Mouse (Mus musculus) neural tube, embryonic 14.5 days (tissue): ENCODE data around the gene Prim2. TPM values are rescaled to one million over a fixed set of nuclear protein-coding genes. Genes with fewer than 3 reads are reported as not detected.
"Not testable (repeated sequence)": the region's sequence is repeated elsewhere in the genome, so short reads cannot be mapped to it uniquely, and the experiment has no call there.

ENCODE experiments used
- ATAC-seq: fragments of 200-750 bp; cut with Nextera tagmentation; 2 replicates; pipeline ENCODE4 v1.8.0; 2017; ENCODE audit warnings: low read depth, mild to moderate bottlenecking, moderate TSS enrichment, moderate library complexity
- H3K27ac ChIP-seq: fragments of 300-500 bp; sonication (generic); 2 replicates; pipeline ENCODE4 v1.5.1; 2014; ENCODE audit warnings: low read depth, mild to moderate bottlenecking, control low read depth, low read length, moderate library complexity, mixed read lengths
- H3K27me3 ChIP-seq: fragments of 300-500 bp; sonication (generic); 2 replicates; pipeline ENCODE4 v1.6.1; 2014; ENCODE audit warnings: low read length; ENCODE audit not compliant: control insufficient read depth, insufficient read depth
- H3K36me3 ChIP-seq: fragments of 300-500 bp; sonication (generic); 2 replicates; pipeline ENCODE4 v1.6.1; 2014; ENCODE audit warnings: low read length, mixed read lengths; ENCODE audit not compliant: control insufficient read depth, insufficient read depth
- H3K4me1 ChIP-seq: fragments of 300-500 bp; sonication (generic); 2 replicates; pipeline ENCODE4 v1.6.1; 2014; ENCODE audit warnings: low read length; ENCODE audit not compliant: control insufficient read depth, insufficient read depth
- H3K4me2 ChIP-seq: fragments of 300-500 bp; sonication (generic); 2 replicates; pipeline ENCODE4 v1.6.1; 2014; ENCODE audit warnings: mild to moderate bottlenecking, low read depth, low read length, control low read depth
- H3K4me3 ChIP-seq: fragments of 300-500 bp; sonication (generic); 2 replicates; pipeline ENCODE4 v1.5.1; 2014; ENCODE audit warnings: low read depth, low read length, control low read depth, mixed read lengths
- H3K9ac ChIP-seq: fragments of 300-500 bp; sonication (generic); replicated peaks from 2 replicates; pipeline ENCODE4 v1.6.1; 2014; ENCODE audit warnings: low read depth, mild to moderate bottlenecking, control low read depth, low read length, mixed read lengths
- H3K9me3 ChIP-seq: fragments of 300-500 bp; sonication (generic); 2 replicates; pipeline ENCODE4 v1.6.1; 2016; ENCODE audit warnings: low read length; ENCODE audit not compliant: control insufficient read depth
- WGBS: fragments of 180-500 bp; shearing (Covaris S2); extraction: QIAGEN DNeasy Blood & Tissue Kit; methylation state at CpG from one replicate; pipeline ENCODE4 v1.1.7; 2014; 5-methylcytosine and 5-hydroxymethylcytosine counted together
- polyA plus RNA-seq: library from polyadenylated mRNA; unstranded; fragments of >200 nt; fragmentation: Nextera tagmentation; extraction: Ambion mirVana; gene quantifications from 2 replicates; pipeline ENCODE4 v1.2.1, GENCODE M21; 2014

Prim2 gene
- polyA plus RNA-seq, 1 experiment from 2014 or later: 20.7 TPM

GRCm38 (mm10) chr1:33647173-33647572, 22.4 kb downstream of the Prim2 start:
- ATAC-seq: peak; percentile 91
- no peak overlapping the region for H3K4me2 ChIP-seq
- no peaks in the 10 kb centered on the region for H3K27me3 ChIP-seq
- H3K9me3 ChIP-seq: no peaks in the 10 kb centered on the region
- WGBS: 52% methylated on average over 4 of the region's 4 CpGs
- no peak overlapping the region for H3K9ac ChIP-seq
- no peaks in the 10 kb centered on the region for H3K36me3 ChIP-seq
- H3K27ac ChIP-seq: no peak overlapping the region
- H3K4me1 ChIP-seq: no peaks in the 10 kb centered on the region
- no peak overlapping the region for H3K4me3 ChIP-seq

GRCm38 (mm10) chr1:33645689-33646088, 23.9 kb downstream of the Prim2 start:
- no peaks in the 10 kb centered on the region for H3K4me1 ChIP-seq
- no peak overlapping the region for H3K4me2 ChIP-seq
- no peak overlapping the region for H3K4me3 ChIP-seq
- no peaks in the 10 kb centered on the region for H3K9me3 ChIP-seq
- H3K9ac ChIP-seq: no peak overlapping the region
- ATAC-seq: no peak
- H3K36me3 ChIP-seq: no peaks in the 10 kb centered on the region
- H3K27me3 ChIP-seq: no peaks in the 10 kb centered on the region
- WGBS: 89% methylated on average over 1 of the region's 1 CpGs
- no peak overlapping the region for H3K27ac ChIP-seq

- Histone ChIP-seq H3K9ac (no peak overlapping the region), H3K4me2 (no peak overlapping the region), H3K36me3 (no peaks in the 10 kb centered on the region), H3K9me3 (no peaks in the 10 kb centered on the region), H3K27me3 (no peaks in the 10 kb centered on the region), H3K4me1 (no peaks in the 10 kb centered on the region), H3K4me3 (no peak overlapping the region), H3K27ac (no peak overlapping the region)
- ATAC-seq: no peak
- WGBS: 93% methylated on average over 2 of the region's 2 CpGs
These were observed 28.5 kb downstream of the Prim2 start for GRCm38 (mm10) chr1:33641139-33641538.

GRCm38 (mm10) chr1:33640089-33640488, 29.5 kb downstream of the Prim2 start:
- Histone ChIP-seq H3K4me3 (no peak overlapping the region), H3K4me1 (no peaks in the 10 kb centered on the region), H3K9ac (no peak overlapping the region), H3K4me2 (no peak overlapping the region), H3K36me3 (no peaks in the 10 kb centered on the region), H3K9me3 (no peaks in the 10 kb centered on the region), H3K27me3 (no peaks in the 10 kb centered on the region), H3K27ac (no peak overlapping the region)
- no peak for ATAC-seq
- 93% methylated on average over 5 of the region's 5 CpGs for WGBS

GRCm38 (mm10) chr1:33639234-33639633, 30.4 kb downstream of the Prim2 start:
- Histone ChIP-seq H3K4me2 (no peak overlapping the region), H3K9ac (no peak overlapping the region), H3K27ac (no peak overlapping the region), H3K4me1 (no peaks in the 10 kb centered on the region), H3K9me3 (no peaks in the 10 kb centered on the region), H3K36me3 (no peaks in the 10 kb centered on the region), H3K4me3 (no peak overlapping the region), H3K27me3 (no peaks in the 10 kb centered on the region)
- WGBS: 93% methylated on average over 7 of the region's 7 CpGs
- no peak for ATAC-seq

- no peak; the same call in 1 of the 2 replicates for ATAC-seq
- WGBS: 94% methylated on average over 14 of the region's 14 CpGs
- no peaks in the 10 kb centered on the region for H3K36me3 ChIP-seq
These were observed 31.8 kb downstream of the Prim2 start for GRCm38 (mm10) chr1:33637827-33638226.

GRCm38 (mm10) chr1:33636421-33637195, 33.0 kb downstream of the Prim2 start:
- no peak overlapping the region for H3K4me3 ChIP-seq
- H3K27me3 ChIP-seq: no peaks in the 10 kb centered on the region
- no peaks in the 10 kb centered on the region for H3K9me3 ChIP-seq
- 91% methylated on average over 10 of the region's 10 CpGs for WGBS
- no peak overlapping the region for H3K27ac ChIP-seq
- no peak overlapping the region for H3K9ac ChIP-seq
- ATAC-seq: no peak
- no peaks in the 10 kb centered on the region for H3K4me1 ChIP-seq
- H3K4me2 ChIP-seq: no peak overlapping the region
- H3K36me3 ChIP-seq: no peaks in the 10 kb centered on the region

More at GRCm38 (mm10) chr1:33637827-33638226, 31.8 kb downstream of the Prim2 start:
- no peak overlapping the region for H3K27ac ChIP-seq
- H3K27me3 ChIP-seq: no peaks in the 10 kb centered on the region
- H3K4me1 ChIP-seq: no peaks in the 10 kb centered on the region
- no peak overlapping the region for H3K4me2 ChIP-seq
- H3K4me3 ChIP-seq: no peak overlapping the region
- no peak overlapping the region for H3K9ac ChIP-seq
- no peaks in the 10 kb centered on the region for H3K9me3 ChIP-seq

- H3K4me2 ChIP-seq, H3K4me3 ChIP-seq, ATAC-seq, H3K9ac ChIP-seq, H3K27ac ChIP-seq, H3K9me3 ChIP-seq, H3K36me3 ChIP-seq, H3K4me1 ChIP-seq, H3K27me3 ChIP-seq: not testable (repeated sequence)
- WGBS: 94% methylated on average over 1 of the region's 1 CpGs
These were observed 38.5 kb downstream of the Prim2 start for GRCm38 (mm10) chr1:33631002-33631618.

GRCm38 (mm10) chr1:33627803-33628202, 41.8 kb downstream of the Prim2 start:
- no peaks in the 10 kb centered on the region for H3K27me3 ChIP-seq
- no peaks in the 10 kb centered on the region for H3K9me3 ChIP-seq
- H3K4me1 ChIP-seq: no peaks in the 10 kb centered on the region
- no peak overlapping the region for H3K27ac ChIP-seq
- WGBS: 78% methylated on average over 6 of the region's 6 CpGs
- no peak overlapping the region for H3K9ac ChIP-seq
- no peak overlapping the region for H3K4me2 ChIP-seq
- H3K36me3 ChIP-seq: no peaks in the 10 kb centered on the region
- H3K4me3 ChIP-seq: no peak overlapping the region
- ATAC-seq: no peak
